Mouse (Mus musculus) E14TG2a.4 (cell line): ENCODE data around the gene Mapkap1.
A peak's percentile ranks its signal among the peaks of the same experiment; 100 is the strongest.

Experiments used
- H3K27me3 ChIP-seq: 2 replicates; pipeline ENCODE4 v1.6.1; 2014; ENCODE audit warnings: low read length, control low read depth; ENCODE audit not compliant: insufficient read depth
- H3K36me3 ChIP-seq: 2 replicates; pipeline ENCODE4 v1.6.1; 2014; ENCODE audit warnings: low read length, control low read depth; ENCODE audit not compliant: insufficient read depth
- H3K4me1 ChIP-seq: replicated peaks from 2 replicates; pipeline ENCODE4 v1.6.1; 2014; ENCODE audit warnings: low read depth, low read length, control low read depth
- H3K4me3 ChIP-seq: replicated peaks from 2 replicates; pipeline ENCODE4 v1.5.1; 2014; ENCODE audit warnings: mild to moderate bottlenecking, low read length
- H3K9me3 ChIP-seq: 2 replicates; pipeline ENCODE4 v1.6.1; 2014; ENCODE audit warnings: low read length, control low read depth
- CTCF ChIP-seq: conservative IDR thresholded peaks from 2 replicates; pipeline ENCODE4 v1.5.1; 2014; ENCODE audit warnings: low read length
- NANOG ChIP-seq: IDR thresholded peaks from 2 replicates; pipeline ENCODE4 v1.6.1; 2014; ENCODE audit warnings: borderline replicate concordance, low read length, mixed read lengths
- POU5F1 ChIP-seq: IDR thresholded peaks from 2 replicates; pipeline ENCODE4 v1.6.1; 2014; ENCODE audit warnings: low read length, borderline replicate concordance

Gene Mapkap1

DNA sequence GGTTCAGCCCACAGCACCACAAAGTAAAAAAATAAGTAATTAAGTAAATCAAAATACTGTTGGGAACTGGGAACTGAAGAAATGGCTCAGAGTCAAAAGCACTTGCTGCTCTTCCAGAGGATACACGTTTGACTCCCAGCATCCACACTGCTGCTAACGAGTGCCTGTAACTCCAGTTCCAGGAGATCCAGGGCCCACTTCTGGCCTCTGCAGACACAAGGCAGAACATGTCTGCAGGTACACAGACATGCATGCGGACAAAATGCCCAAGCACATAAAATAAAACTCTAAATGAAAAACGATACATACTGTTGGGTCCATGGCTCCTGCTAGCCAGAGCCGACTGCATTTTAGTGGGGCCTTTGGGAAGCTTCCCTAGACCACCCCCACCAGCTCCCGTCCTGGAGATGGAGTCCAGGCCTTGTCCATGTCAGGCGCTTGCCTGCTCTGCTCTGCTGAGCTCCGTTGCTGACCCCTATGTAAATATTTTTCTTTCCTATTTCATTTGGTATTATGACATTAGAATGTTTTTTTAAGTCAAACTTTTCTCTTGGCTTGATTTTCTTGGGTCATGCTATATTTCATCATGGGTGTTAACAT is 185.9 kb downstream of the Mapkap1 start:
- H3K27me3 ChIP-seq = no peaks in the 10 kb centered on the region
- H3K9me3 ChIP-seq = no peaks in the 10 kb centered on the region
- H3K4me3 ChIP-seq = no peak overlapping the region
- no peaks in the 10 kb centered on the region; the same call in 1 of the 2 replicates for H3K36me3 ChIP-seq
- TF ChIP-seq CTCF (no peak), NANOG (no peak), POU5F1 (no peak)
- H3K4me1 ChIP-seq = peaks cover 19% of the 10 kb centered on the region

DNA sequence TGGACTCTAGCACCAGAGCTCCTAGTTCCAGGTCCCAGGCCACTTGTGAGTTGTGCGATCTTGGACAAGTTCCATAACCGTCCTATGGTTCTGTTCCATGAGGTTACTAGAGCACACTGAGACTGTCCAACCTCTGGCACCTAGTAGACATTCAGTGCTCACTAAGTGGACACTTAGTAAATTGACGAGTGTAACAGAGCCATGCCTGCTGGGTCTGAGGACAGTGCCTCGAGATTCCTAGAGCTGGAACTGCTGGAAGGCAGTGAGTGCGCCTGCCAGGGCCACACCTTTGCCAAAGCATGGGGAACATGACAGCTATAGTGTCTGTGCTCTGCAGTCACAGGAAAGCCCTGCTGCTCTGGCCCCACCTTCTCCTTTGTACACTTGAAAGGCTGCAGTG is 187.4 kb downstream of the Mapkap1 start:
- H3K4me1 ChIP-seq = peaks cover 19% of the 10 kb centered on the region
- TF ChIP-seq CTCF = no peak
- no peak for TF ChIP-seq POU5F1
- TF ChIP-seq NANOG = no peak
- H3K4me3 ChIP-seq = no peak overlapping the region
- H3K9me3 ChIP-seq = no peaks in the 10 kb centered on the region
- no peaks in the 10 kb centered on the region for H3K27me3 ChIP-seq
- peaks cover 11% of the 10 kb centered on the region for H3K36me3 ChIP-seq

DNA sequence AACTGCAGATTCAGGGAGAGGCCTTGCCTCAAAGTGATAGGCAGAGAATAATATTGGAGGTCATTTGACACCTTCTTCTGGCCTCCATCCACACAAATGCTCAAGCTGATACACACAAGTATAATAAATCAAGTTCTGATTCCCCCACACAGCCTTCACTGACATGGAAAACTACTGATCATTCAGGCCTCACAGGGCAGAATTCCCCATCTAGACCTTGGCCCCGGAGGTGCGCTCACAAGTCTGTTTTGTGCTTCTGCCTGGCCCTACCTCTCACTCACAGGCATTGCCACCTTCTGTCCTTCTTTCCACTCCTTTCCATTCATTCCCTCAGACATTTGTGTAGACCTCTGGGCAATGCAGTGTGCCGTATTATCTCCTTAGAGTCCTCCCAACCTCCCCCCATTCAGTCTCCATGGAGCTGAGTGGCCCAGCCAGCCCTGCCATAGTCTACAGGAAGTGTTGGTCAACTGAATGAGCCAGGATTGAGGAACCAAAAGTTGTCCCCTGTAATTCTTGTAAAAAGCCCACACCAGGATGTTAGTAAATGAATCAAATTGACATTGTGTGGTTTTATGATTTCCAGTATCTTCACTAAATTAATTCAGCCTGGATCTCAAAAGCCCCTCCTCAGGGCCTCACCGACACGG is 193.2 kb downstream of the Mapkap1 start:
- Histone ChIP-seq H3K36me3 (peaks cover 19% of the 10 kb centered on the region), H3K4me1 (peaks cover 13% of the 10 kb centered on the region), H3K4me3 (no peak overlapping the region), H3K9me3 (no peaks in the 10 kb centered on the region), H3K27me3 (no peaks in the 10 kb centered on the region)
- TF ChIP-seq POU5F1 (no peak), CTCF (no peak), NANOG (no peak)

DNA sequence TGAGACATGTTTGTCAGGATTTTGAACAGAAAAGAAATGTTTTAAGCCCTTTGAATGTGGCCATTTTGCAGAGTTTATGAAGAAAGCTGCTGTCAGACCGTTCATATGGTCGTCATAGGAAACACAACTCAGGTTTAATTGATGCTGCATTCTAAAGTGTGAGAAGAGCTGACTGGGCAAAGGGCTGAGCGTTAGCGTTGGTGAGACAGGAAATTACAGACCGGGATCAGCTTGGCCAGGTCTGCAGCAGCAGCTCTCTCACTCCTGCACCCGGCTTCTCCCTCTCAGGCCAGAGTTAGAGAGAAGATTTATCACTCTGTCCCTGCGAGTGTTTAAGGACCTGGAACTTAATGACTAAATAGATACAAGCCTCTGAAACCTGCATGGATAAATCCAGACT is 194.2 kb downstream of the Mapkap1 start:
- Histone ChIP-seq H3K36me3 (peaks cover 19% of the 10 kb centered on the region), H3K27me3 (no peaks in the 10 kb centered on the region), H3K9me3 (no peaks in the 10 kb centered on the region), H3K4me3 (no peak overlapping the region), H3K4me1 (peaks cover 21% of the 10 kb centered on the region)
- no peak for TF ChIP-seq NANOG
- TF ChIP-seq CTCF = no peak
- TF ChIP-seq POU5F1 = no peak

DNA sequence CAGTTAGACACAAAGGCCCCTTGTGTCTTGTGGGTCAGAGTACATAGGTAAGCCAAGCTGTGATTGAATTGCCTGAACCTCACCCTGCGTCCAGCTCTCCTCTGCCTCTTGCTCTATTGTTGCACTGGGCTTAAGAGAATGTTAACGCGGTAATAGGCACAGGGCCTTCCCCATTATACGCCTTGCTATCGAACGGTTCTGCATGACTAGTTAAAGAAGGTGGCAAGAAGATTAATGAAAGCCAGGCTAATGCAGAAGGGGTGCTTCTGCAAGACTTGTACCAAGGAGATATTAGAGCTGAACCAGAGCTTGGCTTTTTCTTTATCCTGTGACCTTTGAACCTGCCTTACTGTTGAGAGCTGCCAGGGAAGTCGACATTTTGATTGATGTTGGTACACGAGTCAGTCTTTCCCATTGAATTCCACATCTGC is 195.6 kb downstream of the Mapkap1 start:
- Histone ChIP-seq H3K4me1 (peaks cover 21% of the 10 kb centered on the region), H3K9me3 (0 out of 2 replicates have a peak, but pooled peaks cover 7% of the 10 kb centered on the region), H3K27me3 (no peaks in the 10 kb centered on the region), H3K36me3 (peaks cover 24% of the 10 kb centered on the region), H3K4me3 (no peak overlapping the region)
- TF ChIP-seq CTCF (no peak), NANOG (no peak), POU5F1 (no peak)

DNA sequence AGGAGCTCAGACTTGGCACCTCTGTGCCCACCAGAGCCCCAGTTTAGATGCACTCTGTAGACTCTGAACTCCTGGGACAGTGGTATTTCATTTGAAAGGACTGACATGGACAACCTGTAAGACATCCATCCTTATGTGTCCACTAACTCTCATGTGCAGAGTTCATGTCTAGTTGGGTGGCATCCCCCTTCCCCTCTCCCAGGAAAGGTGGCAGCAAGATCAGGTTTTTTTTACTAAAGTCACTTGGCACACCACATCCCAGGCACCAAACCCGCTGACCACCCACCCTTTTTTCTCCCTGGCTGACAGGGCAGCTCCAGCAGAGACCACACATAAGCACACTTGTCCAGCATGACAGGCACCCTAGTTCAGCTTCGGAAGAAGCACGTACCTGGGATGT is 196.3 kb downstream of the Mapkap1 start:
- TF ChIP-seq NANOG = no peak
- H3K4me1 ChIP-seq = peaks cover 21% of the 10 kb centered on the region
- no peak overlapping the region for H3K4me3 ChIP-seq
- no peaks in the 10 kb centered on the region for H3K27me3 ChIP-seq
- 0 out of 2 replicates have a peak, but pooled peaks cover 7% of the 10 kb centered on the region for H3K9me3 ChIP-seq
- H3K36me3 ChIP-seq = peaks cover 24% of the 10 kb centered on the region

DNA sequence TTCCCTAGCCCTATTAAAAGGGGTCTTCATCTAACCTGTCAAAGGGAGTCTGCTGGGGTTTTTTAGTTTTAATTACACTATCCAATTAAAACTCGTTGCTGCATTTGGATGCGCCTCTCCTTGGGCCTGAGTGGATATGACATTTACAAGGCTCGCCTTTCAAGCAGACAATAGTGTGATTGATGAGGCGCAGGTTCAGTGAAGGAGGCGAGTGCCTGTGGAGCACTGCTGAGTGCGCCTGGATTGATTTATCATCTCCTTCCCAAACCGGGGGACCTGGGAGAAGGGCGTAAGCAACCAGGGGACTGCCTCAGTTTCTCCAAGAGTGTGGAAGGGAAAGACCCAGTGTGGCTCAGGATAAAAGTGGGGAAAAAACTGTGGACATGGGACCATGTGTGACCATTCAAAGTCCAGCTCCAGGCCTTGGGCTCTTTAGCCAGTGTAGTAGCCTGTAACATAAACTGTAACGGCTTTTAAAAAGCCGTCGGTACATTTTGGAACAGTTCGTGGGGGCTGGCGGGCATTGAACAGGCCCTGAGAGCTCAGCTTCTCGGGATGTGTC is 197.2 kb downstream of the Mapkap1 start:
- Histone ChIP-seq H3K27me3 (no peaks in the 10 kb centered on the region), H3K36me3 (peaks cover 16% of the 10 kb centered on the region), H3K4me3 (no peak overlapping the region), H3K4me1 (peaks cover 21% of the 10 kb centered on the region), H3K9me3 (0 out of 2 replicates have a peak, but pooled peaks cover 7% of the 10 kb centered on the region)
- TF ChIP-seq CTCF (no peak), NANOG (no peak), POU5F1 (no peak)

DNA sequence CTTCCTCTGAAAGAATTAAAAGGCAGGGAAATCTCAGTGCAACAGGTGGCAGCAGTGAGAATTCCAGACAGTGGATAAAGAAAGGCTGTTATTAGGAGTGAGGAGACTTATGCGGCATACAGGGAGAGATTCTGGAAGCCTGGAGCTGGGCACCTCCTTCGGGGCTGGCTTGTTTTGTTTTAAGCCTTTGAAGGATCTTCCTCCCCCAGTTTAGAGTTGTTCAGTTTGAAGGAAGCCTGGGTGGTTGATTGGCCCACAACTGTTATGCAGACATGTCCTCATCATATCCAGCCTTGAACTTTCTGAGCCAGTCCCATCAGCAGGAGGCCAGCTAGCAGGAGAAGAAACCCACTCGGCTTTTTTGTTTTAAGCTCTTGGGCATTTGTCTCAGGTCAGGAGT is 198.5 kb downstream of the Mapkap1 start:
- H3K4me3 ChIP-seq = no peak overlapping the region
- 0 out of 2 replicates have a peak, but pooled peaks cover 7% of the 10 kb centered on the region for H3K9me3 ChIP-seq
- H3K4me1 ChIP-seq = peaks cover 21% of the 10 kb centered on the region
- no peaks in the 10 kb centered on the region for H3K27me3 ChIP-seq
- TF ChIP-seq POU5F1 = no peak
- TF ChIP-seq NANOG = peak; percentile 18; the same call in 1 of the 2 replicates
- TF ChIP-seq CTCF = no peak; the same call in 1 of the 2 replicates
- 0 out of 2 replicates have a peak, but pooled peaks cover 6% of the 10 kb centered on the region for H3K36me3 ChIP-seq
